Mouse (Mus musculus): Measurements from ENCODE around the gene Ptpn7. TPM values are rescaled to one million over a fixed set of nuclear protein-coding genes. Genes with fewer than 3 reads are reported as not detected.

Ptpn7 gene
- total RNA-seq, 2 experiments from 2014 or later: 0.72 to 1.4 TPM

DNA sequence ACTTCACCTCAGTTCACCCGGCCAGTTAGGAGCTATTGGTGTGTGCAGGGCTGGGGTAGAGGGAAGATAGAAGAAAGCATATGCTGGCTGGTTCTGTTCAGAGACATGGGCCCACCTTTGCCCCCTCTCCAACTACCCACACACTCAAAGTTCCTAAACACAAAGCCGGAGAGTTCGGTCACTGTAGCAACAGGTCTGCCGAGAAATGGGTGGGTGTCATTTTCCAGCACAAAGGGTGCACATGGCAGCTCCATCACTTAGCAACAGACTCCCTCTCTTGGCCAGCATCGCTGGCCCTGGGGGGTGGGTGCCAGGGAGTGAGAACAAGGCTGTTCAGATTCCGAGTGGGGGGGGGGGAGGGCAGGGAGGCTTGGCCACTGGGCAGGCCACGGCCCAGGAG, 26.6 kb downstream of the Ptpn7 start:
- DNase-seq: no peak

DNA sequence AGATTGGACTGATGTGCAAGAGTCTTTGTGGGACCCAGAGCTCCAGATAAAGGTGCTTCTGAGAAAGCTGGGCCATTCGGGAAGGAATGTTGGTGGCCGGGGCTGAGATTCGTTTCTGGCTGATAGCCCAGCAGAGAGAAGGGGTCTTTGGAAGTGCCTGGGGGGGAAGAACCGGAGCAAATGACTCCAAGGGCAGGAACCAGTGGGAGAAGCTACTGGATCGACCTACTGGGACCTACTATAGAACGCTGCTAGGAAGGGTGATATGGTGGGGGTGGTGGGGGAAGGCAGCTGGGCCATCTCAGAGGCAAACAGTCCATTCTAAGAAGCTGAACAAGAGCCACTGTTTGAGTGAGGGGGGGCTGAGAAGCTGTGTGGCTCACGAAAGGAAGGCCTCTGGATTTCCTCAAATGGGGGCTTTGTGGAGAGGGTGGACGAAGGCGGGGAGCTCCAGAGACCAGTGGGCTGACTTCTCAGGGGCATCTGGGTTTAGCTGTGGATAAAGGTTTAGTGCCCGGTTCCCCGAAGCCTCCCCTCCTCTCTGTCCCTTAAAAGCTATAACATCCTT, 27.1 kb downstream of the Ptpn7 start:
- no peak for DNase-seq

GRCm38 (mm10) chr1:135160411-135161050, 28.0 kb downstream of the Ptpn7 start:
- no peak for DNase-seq

DNA sequence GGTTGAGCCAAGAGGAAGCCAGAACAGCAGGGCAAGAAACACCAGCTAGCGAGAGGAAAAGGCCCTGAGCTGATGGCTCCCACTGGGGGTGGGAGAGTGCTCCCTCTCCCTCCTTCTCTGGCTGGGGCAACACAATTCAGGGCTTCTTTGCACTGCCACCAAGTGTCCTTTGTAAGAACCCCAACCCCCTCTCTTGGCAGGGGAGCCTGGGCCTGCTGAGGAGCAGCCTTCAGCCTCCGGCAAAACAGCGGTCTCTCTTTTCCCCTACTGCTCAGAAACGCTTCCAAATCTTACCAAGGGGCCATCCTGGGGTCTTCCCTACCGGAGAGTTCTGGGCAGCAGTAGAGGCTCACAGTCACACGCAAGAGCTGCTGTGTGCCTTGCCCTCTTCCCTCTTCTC, 30.2 kb downstream of the Ptpn7 start:
- DNase-seq: no peak

GRCm38 (mm10) chr1:135167435-135167834, 34.9 kb downstream of the Ptpn7 start, which contains the start of gene Gpr37l1:
Gene Gpr37l1, minus strand, starts transcription at chr1:135167681.
- DNase-seq: no peak

- DNase-seq: no peak
Observed at GRCm38 (mm10) chr1:135168453-135169200, 36.1 kb downstream of the Ptpn7 start.

DNA sequence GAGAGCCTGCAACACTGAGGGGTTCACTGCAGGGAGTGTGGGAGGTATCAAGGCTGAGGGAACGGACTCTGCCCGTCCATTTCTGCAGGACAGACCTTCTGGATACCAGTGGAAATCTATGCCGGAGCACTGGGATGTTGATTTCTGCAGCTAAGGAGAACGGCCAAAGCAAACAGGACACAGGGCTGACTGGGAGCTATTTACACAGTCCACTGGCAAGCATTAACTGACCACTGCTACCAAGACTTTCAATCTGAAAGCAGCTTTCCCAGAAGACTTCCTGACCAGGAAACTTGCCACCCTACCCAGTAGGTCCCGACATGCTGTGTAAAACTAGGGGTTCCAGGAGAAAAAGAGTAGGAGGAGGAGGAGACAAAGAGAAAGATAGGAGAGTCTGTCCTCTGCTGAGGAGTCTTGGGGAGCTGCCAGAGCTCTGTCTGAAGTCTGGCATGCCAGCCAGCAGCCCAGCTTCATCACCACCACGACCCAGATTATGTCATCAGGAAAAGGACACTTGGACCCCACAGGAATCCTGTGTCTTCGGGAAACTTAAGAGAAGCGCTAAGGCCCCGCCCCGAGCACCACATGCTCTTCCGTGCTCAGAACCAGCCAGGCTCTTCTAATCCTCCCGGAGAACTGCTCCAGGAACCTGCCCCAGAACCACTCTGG, 37.2 kb downstream of the Ptpn7 start:
- DNase-seq: peak; percentile 45 to 47

GRCm38 (mm10) chr1:135170299-135170698, 37.8 kb downstream of the Ptpn7 start:
- DNase-seq: no peak

GRCm38 (mm10) chr1:135171202-135171601, 38.7 kb downstream of the Ptpn7 start:
- DNase-seq: no peak

DNA sequence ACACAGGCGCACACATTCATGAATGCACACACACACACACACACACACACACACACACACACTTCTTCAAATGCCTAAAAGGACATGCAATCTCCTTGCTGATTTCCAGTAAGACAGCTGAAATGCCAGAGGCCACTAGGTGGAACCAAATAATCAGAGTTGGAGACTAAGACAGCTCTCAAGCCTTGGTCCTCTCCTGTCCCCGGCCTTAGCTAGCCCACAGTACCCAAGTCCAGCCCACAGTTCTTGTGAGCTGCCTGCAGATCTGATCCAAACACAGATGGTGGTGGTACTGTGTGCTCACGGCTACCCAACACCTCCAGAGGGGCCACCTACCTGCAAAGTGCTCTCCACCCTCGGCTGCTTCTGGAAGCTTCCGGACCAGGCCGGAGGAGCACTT, 39.5 kb downstream of the Ptpn7 start:
- DNase-seq: peak; percentile 66 to 77

DNA sequence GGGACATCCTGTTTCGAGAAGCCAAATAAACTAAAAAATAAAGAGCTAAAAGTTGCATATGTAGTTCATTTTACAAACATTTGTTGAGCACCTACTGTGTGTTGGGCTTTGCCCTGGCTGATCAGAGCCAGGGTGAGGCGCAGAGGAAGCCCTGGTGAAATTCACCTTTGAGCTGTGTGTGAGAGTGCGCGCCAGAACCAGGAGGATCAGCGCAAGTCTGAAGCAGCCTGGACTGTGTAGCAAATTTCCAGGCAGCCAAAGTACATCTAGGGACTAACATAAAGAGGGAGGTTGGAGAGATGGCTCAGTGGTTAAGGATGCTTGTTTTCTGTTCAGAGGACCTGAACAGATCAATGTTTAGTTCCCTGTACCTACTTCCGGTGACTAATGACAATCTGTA, 40.8 kb downstream of the Ptpn7 start:
- DNase-seq: no peak

DNA sequence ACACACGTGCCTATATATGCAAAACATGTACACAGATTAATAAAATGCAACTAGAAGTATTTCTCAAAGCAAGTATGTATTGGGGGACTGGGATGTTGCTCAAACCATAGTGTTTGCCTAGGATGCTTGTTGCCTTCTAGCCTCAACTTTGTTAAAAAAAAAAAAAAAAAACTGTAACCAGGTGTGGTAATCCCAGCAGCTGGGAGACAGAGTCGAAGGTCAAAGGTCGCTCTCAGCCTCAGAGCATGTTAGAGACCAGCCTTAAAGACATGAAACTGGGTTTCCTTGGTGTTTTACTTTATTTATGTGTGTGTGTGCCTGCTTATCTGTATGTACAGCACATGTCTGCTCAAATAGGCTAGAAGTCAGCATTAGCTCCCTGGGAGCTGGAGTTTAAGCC, 42.7 kb downstream of the Ptpn7 start:
- DNase-seq: no peak

- no peak for DNase-seq
Observed at GRCm38 (mm10) chr1:135177724-135178123, 45.2 kb downstream of the Ptpn7 start.

GRCm38 (mm10) chr1:135178863-135179262, 46.4 kb downstream of the Ptpn7 start:
- DNase-seq: no peak

DNA sequence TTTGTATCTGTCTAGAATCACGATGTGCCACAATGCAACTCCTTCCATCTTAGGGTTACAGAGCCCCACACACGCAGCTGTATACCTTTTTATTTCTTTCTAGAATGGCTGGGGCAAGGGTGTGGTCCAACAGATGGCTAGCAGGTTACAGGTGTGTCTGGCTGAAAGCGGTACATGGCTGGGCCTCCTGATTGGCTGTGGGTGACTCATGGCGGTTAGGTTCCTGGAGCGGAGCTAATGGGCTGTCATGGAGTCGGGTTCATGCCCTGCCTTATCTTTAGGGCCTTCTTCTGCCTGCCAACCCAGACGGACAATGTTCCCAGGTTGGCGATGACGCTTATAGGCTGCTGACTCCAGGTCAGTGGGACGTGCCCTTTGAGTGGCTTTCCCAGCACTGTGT, 48.3 kb downstream of the Ptpn7 start:
- no peak for DNase-seq

DNA sequence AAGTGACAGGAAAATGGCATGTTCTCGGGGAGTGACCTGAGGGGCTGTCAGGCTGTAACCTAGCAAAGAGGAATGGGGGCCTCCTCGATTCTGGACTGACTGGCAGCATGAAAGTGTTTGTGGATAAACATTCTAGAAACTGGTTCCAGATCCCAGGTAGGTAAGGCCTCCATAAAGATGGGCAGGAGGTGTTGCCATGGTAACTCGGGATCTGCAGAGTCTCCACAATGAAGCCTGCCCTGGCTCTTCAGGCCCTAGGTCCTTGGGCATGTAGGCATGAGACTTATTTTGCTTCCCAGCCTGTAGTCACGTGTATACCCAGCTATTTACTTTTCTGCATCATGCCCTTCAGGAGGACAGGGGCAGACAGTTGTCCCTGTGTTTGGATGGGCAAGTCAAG, 48.8 kb downstream of the Ptpn7 start:
- DNase-seq: no peak

DNA sequence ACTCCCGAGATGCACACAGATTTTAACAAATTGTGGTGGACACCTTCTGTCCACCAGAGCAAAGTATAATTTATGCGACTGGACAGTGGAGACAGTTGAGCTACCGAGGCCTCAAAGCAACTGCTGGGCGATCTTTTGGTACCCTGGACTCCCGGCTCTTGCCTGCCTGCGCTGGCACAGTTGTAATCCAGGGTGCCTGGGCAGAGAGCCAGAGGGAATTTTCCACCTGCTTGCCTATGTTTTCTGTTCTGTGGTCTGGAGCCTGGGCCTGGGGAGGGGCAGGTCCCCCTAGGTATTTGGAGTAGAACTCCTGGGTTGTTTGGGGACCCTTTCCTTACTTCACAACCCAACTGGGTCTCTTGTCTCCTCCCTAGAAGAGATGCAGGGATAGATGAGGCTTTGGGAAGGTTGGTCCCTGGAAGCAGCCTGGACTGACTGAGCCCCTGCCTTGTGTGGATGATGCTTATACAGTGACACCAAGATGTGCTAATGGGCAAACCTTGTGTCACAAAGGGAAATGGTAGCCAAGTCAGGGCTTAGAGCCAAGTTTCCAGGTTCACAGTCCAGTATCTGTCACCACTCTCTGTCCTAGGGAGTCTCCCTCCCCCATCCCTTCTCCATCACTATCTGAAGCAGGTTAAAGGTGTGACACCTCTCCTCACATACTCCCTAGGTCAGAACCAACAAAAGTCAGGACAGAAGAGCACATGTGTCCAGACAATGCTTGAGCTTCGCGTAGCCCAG, 49.6 kb downstream of the Ptpn7 start:
- DNase-seq: no peak

- no peak for DNase-seq
Observed at GRCm38 (mm10) chr1:135182975-135183374, 50.5 kb downstream of the Ptpn7 start.

- no peak for DNase-seq
Observed at GRCm38 (mm10) chr1:135183448-135183847, 50.9 kb downstream of the Ptpn7 start.

DNA sequence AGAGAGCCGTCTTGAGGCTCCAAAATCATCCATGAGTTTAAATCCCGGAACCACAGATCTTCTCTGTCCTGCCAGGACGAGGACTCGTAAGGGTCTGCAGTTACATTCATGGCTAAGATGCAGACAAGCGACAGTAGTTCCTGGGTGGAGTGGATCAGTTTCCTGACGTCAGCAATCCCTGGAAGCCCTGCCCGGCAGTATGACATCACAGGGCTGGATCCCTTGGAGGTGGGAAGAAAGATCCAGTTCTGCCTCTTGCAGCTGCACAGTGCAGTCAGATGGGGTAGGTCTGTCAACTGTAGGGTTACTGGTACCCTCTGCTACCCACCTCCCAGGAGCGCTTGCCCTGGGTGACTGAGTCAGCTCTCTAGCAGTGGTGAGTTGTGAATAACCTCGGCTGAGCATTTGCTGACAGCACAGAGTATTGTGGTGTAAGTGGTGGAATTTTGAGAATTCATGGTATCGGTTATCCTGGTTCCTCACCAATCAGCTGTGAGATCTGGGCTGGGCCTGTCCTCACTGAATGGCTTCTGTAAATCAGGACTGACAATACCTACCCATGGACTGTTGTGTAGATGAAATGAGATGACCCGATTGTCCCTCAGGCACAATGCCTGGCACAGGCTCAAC, 51.6 kb downstream of the Ptpn7 start:
- DNase-seq: no peak

GRCm38 (mm10) chr1:135185936-135186335, 53.4 kb downstream of the Ptpn7 start:
- DNase-seq: no peak

DNA sequence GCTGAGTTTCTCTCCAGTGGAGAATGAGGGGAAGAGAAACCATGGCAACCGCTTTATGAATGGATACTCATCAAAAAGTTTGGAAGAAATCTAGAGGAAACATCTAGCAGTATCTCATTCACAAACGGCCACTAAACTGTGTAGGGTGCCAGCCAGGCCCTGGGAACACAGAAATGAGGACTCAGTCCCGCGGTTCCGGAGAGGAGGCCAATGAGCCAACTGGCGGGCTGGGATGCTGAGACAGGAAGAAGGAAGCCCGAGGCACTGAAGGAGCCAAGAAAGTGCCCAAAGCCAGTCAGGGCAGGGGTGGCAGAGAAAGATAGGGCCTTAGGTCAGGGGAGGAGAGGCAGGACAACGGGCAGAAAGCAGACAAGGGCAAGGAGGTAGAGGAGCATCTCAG, 53.9 kb downstream of the Ptpn7 start:
- no peak for DNase-seq

All from heart, adult 18-20 months (tissue).